Mouse (Mus musculus): Measurements from ENCODE around the gene Dsn1. TPM values are rescaled to one million over a fixed set of nuclear protein-coding genes. Genes with fewer than 3 reads are reported as not detected.

Dsn1 gene
- polyA plus RNA-seq, 1 experiment from 2014 or later = 7.2 TPM

GRCm38 (mm10) chr2:157016529-157017270 lies 9.7 kb upstream of the Dsn1 start:
- no peaks in the 10 kb centered on the region for H3K9me3 ChIP-seq (ENCODE audit: low read length)
- no peaks in the 10 kb centered on the region for H3K4me1 ChIP-seq (ENCODE audit: insufficient read depth, low read depth, low read length)
- H3K4me2 ChIP-seq (replicated peaks; ENCODE audit: low read depth, low read length) = no peak overlapping the region
- no peak overlapping the region for H3K9ac ChIP-seq (replicated peaks; ENCODE audit: low read depth)
- H3K4me3 ChIP-seq (ENCODE audit: low read depth, low read length) = no peak overlapping the region
- peaks cover 39% of the 10 kb centered on the region; the same call in 1 of the 2 replicates for H3K36me3 ChIP-seq (ENCODE audit: insufficient read depth, low read length)
- H3K27me3 ChIP-seq (replicated peaks; ENCODE audit: insufficient read depth, low read length) = no peaks in the 10 kb centered on the region
- ATAC-seq = peak; percentile 36
- TF ChIP-seq EP300 (IDR thresholded peaks at IDR 0.05) (no peak), CTCF (IDR thresholded peaks at IDR 0.05) (peak; percentile 32)
- peak; percentile 21 for DNase-seq (ENCODE audit: low spot score)
- WGBS = 72% methylated on average over 18 of the region's 18 CpGs
- no peak overlapping the region for H3K27ac ChIP-seq (ENCODE audit: low read length)

- H3K9ac ChIP-seq (replicated peaks; ENCODE audit: low read depth) = no peak overlapping the region
- no peak for TF ChIP-seq EP300 (IDR thresholded peaks at IDR 0.05)
- no peak for TF ChIP-seq CTCF (IDR thresholded peaks at IDR 0.05)
- no peak overlapping the region for H3K27ac ChIP-seq (ENCODE audit: low read length)
- peaks cover 13% of the 10 kb centered on the region; the same call in 1 of the 2 replicates for H3K36me3 ChIP-seq (ENCODE audit: insufficient read depth, low read length)
- DNase-seq (ENCODE audit: low spot score) (no peak), ATAC-seq (no peak)
- 84% methylated on average over 6 of the region's 6 CpGs for WGBS
- H3K4me2 ChIP-seq (replicated peaks; ENCODE audit: low read depth, low read length) = no peak overlapping the region
- no peaks in the 10 kb centered on the region for H3K9me3 ChIP-seq (ENCODE audit: low read length)
- peaks cover 2% of the 10 kb centered on the region; the same call in 1 of the 2 replicates for H3K4me1 ChIP-seq (ENCODE audit: insufficient read depth, low read depth, low read length)
- no peaks in the 10 kb centered on the region for H3K27me3 ChIP-seq (replicated peaks; ENCODE audit: insufficient read depth, low read length)
- no peak overlapping the region for H3K4me3 ChIP-seq (ENCODE audit: low read depth, low read length)
These were observed 5.4 kb upstream of the Dsn1 start for GRCm38 (mm10) chr2:157012341-157012740.

GRCm38 (mm10) chr2:157010634-157011310 lies 3.8 kb upstream of the Dsn1 start:
- TF ChIP-seq EP300 (IDR thresholded peaks at IDR 0.05) = no peak
- no peak; the same call in 1 of the 2 replicates for TF ChIP-seq CTCF (IDR thresholded peaks at IDR 0.05)
- peaks cover 9% of the 10 kb centered on the region; the same call in 1 of the 2 replicates for H3K4me1 ChIP-seq (ENCODE audit: insufficient read depth, low read depth, low read length)
- no peak overlapping the region for H3K27ac ChIP-seq (ENCODE audit: low read length)
- peak; percentile 5; the same call in 1 of the 2 replicates for ATAC-seq
- no peak overlapping the region for H3K9ac ChIP-seq (replicated peaks; ENCODE audit: low read depth)
- H3K9me3 ChIP-seq (ENCODE audit: low read length) = no peaks in the 10 kb centered on the region
- H3K4me3 ChIP-seq (ENCODE audit: low read depth, low read length) = no peak overlapping the region
- H3K4me2 ChIP-seq (replicated peaks; ENCODE audit: low read depth, low read length) = no peak overlapping the region
- H3K27me3 ChIP-seq (replicated peaks; ENCODE audit: insufficient read depth, low read length) = no peaks in the 10 kb centered on the region
- no peak for DNase-seq (ENCODE audit: low spot score)
- peaks cover 2% of the 10 kb centered on the region; the same call in 1 of the 2 replicates for H3K36me3 ChIP-seq (ENCODE audit: insufficient read depth, low read length)
- WGBS = 33% methylated on average over 11 of the region's 11 CpGs

- Histone ChIP-seq H3K9me3 (ENCODE audit: low read length) (no peaks in the 10 kb centered on the region), H3K4me2 (replicated peaks; ENCODE audit: low read depth, low read length) (no peak overlapping the region), H3K4me1 (ENCODE audit: insufficient read depth, low read depth, low read length) (peaks cover 9% of the 10 kb centered on the region; the same call in 1 of the 2 replicates), H3K9ac (replicated peaks; ENCODE audit: low read depth) (no peak overlapping the region), H3K27me3 (replicated peaks; ENCODE audit: insufficient read depth, low read length) (no peaks in the 10 kb centered on the region), H3K36me3 (ENCODE audit: insufficient read depth, low read length) (no peaks in the 10 kb centered on the region), H3K27ac (ENCODE audit: low read length) (no peak overlapping the region), H3K4me3 (ENCODE audit: low read depth, low read length) (no peak overlapping the region)
- TF ChIP-seq CTCF (IDR thresholded peaks at IDR 0.05) (no peak), EP300 (IDR thresholded peaks at IDR 0.05) (no peak)
- DNase-seq (ENCODE audit: low spot score) = peak; percentile 34
- ATAC-seq = peak; percentile 18
These were observed 3.2 kb upstream of the Dsn1 start for GRCm38 (mm10) chr2:157010121-157010520.

GRCm38 (mm10) chr2:157008509-157008908 lies 1.6 kb upstream of the Dsn1 start:
- no peak for TF ChIP-seq CTCF (IDR thresholded peaks at IDR 0.05)
- no peak for TF ChIP-seq EP300 (IDR thresholded peaks at IDR 0.05)
- Histone ChIP-seq H3K4me1 (ENCODE audit: insufficient read depth, low read depth, low read length) (peaks cover 9% of the 10 kb centered on the region; the same call in 1 of the 2 replicates), H3K9ac (replicated peaks; ENCODE audit: low read depth) (no peak overlapping the region), H3K4me2 (replicated peaks; ENCODE audit: low read depth, low read length) (no peak overlapping the region), H3K9me3 (ENCODE audit: low read length) (no peaks in the 10 kb centered on the region), H3K27ac (ENCODE audit: low read length) (no peak overlapping the region), H3K4me3 (ENCODE audit: low read depth, low read length) (no peak overlapping the region), H3K27me3 (replicated peaks; ENCODE audit: insufficient read depth, low read length) (no peaks in the 10 kb centered on the region), H3K36me3 (ENCODE audit: insufficient read depth, low read length) (no peaks in the 10 kb centered on the region)
- no peak for ATAC-seq
- no peak for DNase-seq (ENCODE audit: low spot score)

- Histone ChIP-seq H3K9ac (replicated peaks; ENCODE audit: low read depth) (peak overlapping the region; percentile 54), H3K9me3 (ENCODE audit: low read length) (no peaks in the 10 kb centered on the region), H3K27ac (ENCODE audit: low read length) (peak overlapping the region; percentile 20), H3K4me1 (ENCODE audit: insufficient read depth, low read depth, low read length) (peaks cover 9% of the 10 kb centered on the region; the same call in 1 of the 2 replicates), H3K27me3 (replicated peaks; ENCODE audit: insufficient read depth, low read length) (no peaks in the 10 kb centered on the region), H3K4me3 (ENCODE audit: low read depth, low read length) (peak overlapping the region; percentile 73), H3K4me2 (replicated peaks; ENCODE audit: low read depth, low read length) (peak overlapping the region; percentile 96), H3K36me3 (ENCODE audit: insufficient read depth, low read length) (no peaks in the 10 kb centered on the region)
- TF ChIP-seq CTCF (IDR thresholded peaks at IDR 0.05) = no peak
- no peak for TF ChIP-seq EP300 (IDR thresholded peaks at IDR 0.05)
- DNase-seq (ENCODE audit: low spot score) (no peak), ATAC-seq (peak; percentile 27)
- 20% methylated on average over 5 of the region's 5 CpGs for WGBS
These were observed 261 bp upstream of the Dsn1 start for GRCm38 (mm10) chr2:157007234-157007596.
